Mouse (Mus musculus) monocyte, adult 2 months (primary cell): ENCODE data around the gene Pepd.

Source experiments
- DNase-seq, 2 experiments: peaks; one replicate each; pipeline ENCODE4 v3.0.0; 2022; ENCODE audit warnings: low spot score in 2 of 2, low read depth in 1 of 2

Pepd gene

GRCm38 (mm10) chr7:35055619-35056435, 143.6 kb downstream of the Pepd start:
- no peak for DNase-seq

GRCm38 (mm10) chr7:35056436-35056864, 144.3 kb downstream of the Pepd start, which contains the start of gene Cebpg:
Gene Cebpg, minus strand, starts transcription at chr7:35056573.
- peak; percentile 91 to 96 for DNase-seq

GRCm38 (mm10) chr7:35056999-35057398, 144.8 kb downstream of the Pepd start:
- peak; percentile 36 to 49 for DNase-seq

GRCm38 (mm10) chr7:35057569-35057968, 145.4 kb downstream of the Pepd start:
- DNase-seq = no peak

GRCm38 (mm10) chr7:35058329-35058728, 146.2 kb downstream of the Pepd start:
- DNase-seq = no peak

GRCm38 (mm10) chr7:35059467-35059866, 147.3 kb downstream of the Pepd start:
- no peak for DNase-seq

- peak; percentile 67 to 73 for DNase-seq
Measured at GRCm38 (mm10) chr7:35064286-35065258, 152.4 kb downstream of the Pepd start.

- DNase-seq = peak; percentile 24 to 32
Measured at GRCm38 (mm10) chr7:35065958-35066357, 153.8 kb downstream of the Pepd start.

- peak in 1 of 2 experiments; percentile 22 for DNase-seq
Measured at GRCm38 (mm10) chr7:35066640-35067212, 154.5 kb downstream of the Pepd start.

- DNase-seq = no peak
Measured at GRCm38 (mm10) chr7:35076645-35077044, 164.5 kb downstream of the Pepd start.

GRCm38 (mm10) chr7:35080843-35081338, 168.7 kb downstream of the Pepd start:
- DNase-seq = peak in 1 of 2 experiments; percentile 29

GRCm38 (mm10) chr7:35081406-35082104, 169.4 kb downstream of the Pepd start:
- DNase-seq = no peak

GRCm38 (mm10) chr7:35084565-35085360, 172.6 kb downstream of the Pepd start:
- DNase-seq = no peak

- no peak for DNase-seq
Measured at GRCm38 (mm10) chr7:35086271-35086861, 174.2 kb downstream of the Pepd start.

GRCm38 (mm10) chr7:35090550-35090949, 178.4 kb downstream of the Pepd start:
- DNase-seq = no peak
